Mouse (Mus musculus) brown adipose tissue, adult 24 weeks (tissue): ENCODE measurements around the gene Cbr1. TPM values are rescaled to one million over a fixed set of nuclear protein-coding genes. Genes with fewer than 3 reads are reported as not detected.

Experiments used
- H3K27ac ChIP-seq: fragments of 200-500 bp; replicated peaks from 2 replicates; pipeline ENCODE4 v1.5.1; 2012; ENCODE audit warnings: low read depth, mild to moderate bottlenecking, low read length
- H3K4me1 ChIP-seq: fragments of 200-500 bp; 2 replicates; pipeline ENCODE4 v1.6.1; 2012; ENCODE audit warnings: low read length, mixed read lengths; ENCODE audit not compliant: control insufficient read depth, insufficient read depth, insufficient read length
- H3K4me3 ChIP-seq: fragments of 200-500 bp; 2 replicates; pipeline ENCODE4 v1.5.1; 2012; ENCODE audit warnings: low read depth, mild to moderate bottlenecking, low read length, moderate library complexity; ENCODE audit not compliant: insufficient read depth
- polyA plus RNA-seq: library from polyadenylated mRNA; stranded (reverse); fragments of >200 nt; gene quantifications from 2 replicates; pipeline ENCODE4 v1.2.4, GENCODE M21; 2012; ENCODE audit not compliant: missing spikeins, insufficient read depth, insufficient read length

Gene Cbr1
- polyA plus RNA-seq = 91.1 and 93.4 TPM in 2 replicates

DNA sequence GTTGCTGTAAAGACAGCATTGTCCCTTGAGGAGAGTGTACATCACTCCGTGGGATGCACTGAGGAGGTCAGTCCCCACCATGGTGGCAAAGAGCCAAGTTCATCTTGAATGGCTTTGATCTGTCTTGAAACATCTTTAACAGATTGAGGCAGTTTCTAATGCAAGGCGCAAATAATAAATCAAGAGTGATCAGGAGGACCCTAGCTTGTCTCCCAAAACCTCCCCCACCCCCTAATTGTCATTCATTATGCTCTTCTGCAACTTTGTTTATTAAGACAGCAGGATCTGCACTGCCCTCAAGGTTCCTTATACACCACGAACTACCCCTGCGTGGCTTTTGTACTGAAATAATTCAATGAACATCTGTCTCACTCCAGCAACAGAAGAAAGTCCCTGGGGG lies at the start of gene Cbr1:
Gene Cbr1, plus strand, starts transcription at position 301 of the 400 bp plus-strand sequence.
- H3K27ac ChIP-seq = peak within 1 kb of the TSS; percentile 97
- peaks cover 4% of the 10 kb centered on the region; the same call in 1 of the 2 replicates for H3K4me1 ChIP-seq
- H3K4me3 ChIP-seq = peak within 1 kb of the TSS; percentile 70

DNA sequence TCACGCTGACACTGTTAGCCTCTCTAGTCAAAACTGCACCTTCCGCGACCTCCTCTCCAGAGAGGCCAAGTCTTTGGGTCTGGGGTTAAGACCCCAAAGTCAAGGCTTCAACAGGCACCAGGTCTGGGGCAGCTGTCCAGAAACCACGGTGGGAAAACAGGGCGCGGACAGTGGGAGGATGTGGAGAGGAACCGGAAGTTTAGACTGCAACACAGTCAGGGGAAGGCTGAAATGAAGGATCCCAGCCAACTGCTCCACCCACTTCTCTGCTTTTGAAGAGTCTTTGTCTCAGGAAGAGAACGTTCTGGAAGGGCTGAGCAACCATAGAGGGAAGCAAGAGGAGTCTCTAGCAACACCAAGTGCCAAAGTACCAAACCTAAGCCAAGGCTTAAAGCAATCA lies 48.0 kb upstream of the Cbr1 start:
- Histone ChIP-seq H3K4me3 (no peak overlapping the region), H3K4me1 (no peaks in the 10 kb centered on the region), H3K27ac (no peak overlapping the region)

DNA sequence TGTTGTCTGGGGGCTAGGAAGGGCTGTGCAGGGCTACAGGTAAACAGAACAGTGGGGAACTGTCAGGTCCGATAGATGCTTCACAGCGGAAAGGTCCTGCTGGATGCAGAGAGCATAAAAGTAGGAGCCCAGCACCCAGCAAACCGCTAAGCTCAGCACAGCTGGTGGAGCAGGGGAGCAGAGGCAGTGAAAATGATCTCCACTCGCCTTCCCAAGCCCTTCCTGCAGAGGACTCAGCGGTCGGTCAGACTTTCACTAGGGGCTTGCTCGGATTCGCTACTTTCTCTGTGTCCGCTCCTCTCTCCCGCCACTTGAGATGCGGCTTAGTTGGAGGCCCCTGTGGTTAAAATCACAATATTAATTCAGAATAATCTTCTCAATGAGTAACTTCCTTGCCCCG lies 47.2 kb upstream of the Cbr1 start:
- no peak overlapping the region for H3K27ac ChIP-seq
- no peaks in the 10 kb centered on the region for H3K4me1 ChIP-seq
- H3K4me3 ChIP-seq = no peak overlapping the region

DNA sequence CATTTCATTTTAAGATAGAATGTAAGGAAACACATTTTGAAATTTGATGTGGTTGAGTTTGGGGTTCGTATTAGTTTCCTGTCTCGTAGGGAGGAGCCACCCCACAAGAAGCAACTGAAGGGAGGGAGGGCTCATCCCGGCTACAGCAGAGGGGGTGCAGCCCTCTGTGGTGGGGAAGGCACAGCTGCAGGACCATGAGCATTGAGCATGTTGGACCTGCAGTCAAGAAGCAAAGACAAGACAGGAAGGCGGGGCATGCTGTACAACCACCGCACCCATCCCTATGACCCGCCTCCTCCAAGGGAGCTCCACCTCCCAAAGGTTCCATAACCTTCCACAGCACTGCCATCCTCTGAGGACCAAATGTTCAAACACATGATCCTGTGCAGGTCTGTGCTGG lies 33.3 kb upstream of the Cbr1 start:
- Histone ChIP-seq H3K27ac (no peak overlapping the region), H3K4me1 (no peaks in the 10 kb centered on the region), H3K4me3 (no peak overlapping the region)

DNA sequence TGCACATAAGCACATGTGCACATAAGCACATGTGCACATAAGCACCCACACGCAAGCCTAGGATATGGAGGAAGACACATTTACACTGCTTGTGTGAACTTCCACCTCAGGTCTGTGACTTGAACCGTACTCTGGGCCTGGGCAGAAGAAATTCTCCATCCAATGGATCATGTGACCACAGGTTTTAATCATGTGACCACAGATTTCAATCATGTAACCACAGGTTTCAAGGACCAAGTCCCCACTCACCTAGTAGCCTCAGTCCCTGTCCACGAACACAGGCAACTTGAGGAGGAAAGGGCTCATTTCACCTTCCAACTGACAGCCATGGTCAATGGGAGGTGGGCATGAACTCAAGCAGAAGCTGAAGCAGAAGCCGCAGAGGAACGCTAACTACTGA lies 32.2 kb upstream of the Cbr1 start:
- Histone ChIP-seq H3K4me3 (no peak overlapping the region), H3K4me1 (no peaks in the 10 kb centered on the region), H3K27ac (no peak overlapping the region)

DNA sequence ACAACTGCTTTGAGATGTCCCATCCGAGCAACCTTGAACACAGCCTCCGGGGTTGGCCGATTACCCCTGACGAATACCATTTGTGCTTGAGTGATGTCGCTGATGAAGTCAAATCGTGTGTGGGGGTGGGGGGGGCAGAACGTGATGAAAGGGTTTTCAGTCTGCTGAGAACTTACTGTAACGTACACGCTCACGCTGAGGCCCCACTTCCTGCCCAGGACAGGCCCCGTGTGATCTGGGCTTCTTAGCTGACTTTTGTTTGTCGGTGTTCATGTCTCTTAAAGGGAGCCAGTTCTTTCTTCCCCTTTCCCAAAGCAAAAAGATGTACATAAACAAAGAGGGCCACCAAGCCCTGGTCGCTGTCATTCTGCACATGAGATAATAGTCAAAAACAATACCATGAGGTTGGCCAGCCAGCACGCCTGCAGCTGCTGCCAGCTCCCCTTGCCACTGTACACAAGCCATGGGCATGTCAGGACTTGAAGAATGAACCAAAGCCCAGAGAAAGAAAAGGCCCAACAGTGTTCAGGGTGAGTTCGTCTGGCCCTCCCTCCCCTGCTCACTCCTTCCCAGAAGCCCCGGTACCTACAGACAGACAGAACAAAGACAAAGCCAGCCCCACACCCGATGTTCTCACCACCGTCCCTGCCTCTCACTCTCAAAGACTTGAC lies 31.0 kb upstream of the Cbr1 start:
- no peak overlapping the region for H3K4me3 ChIP-seq
- no peaks in the 10 kb centered on the region for H3K4me1 ChIP-seq
- no peak overlapping the region for H3K27ac ChIP-seq

DNA sequence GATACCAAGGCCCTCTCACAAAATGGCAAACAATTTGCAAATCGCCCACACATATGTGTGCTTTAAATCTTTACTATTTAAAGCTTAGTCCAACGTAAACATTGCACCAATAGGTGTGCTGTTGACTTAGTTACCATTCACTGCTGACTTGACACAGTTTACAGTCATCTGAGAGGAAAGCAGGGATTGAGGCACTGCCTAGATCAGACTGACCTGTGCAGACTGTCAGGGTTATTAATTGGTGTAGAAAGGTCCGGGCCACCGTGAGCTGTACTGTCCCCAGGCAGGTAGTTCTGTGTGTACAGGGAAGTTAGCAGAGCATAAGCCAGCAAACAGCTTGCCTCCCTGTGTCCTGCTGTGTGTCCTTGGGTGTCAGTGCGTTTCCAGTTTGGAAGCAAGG lies 30.1 kb upstream of the Cbr1 start:
- Histone ChIP-seq H3K4me1 (no peaks in the 10 kb centered on the region; the same call in 1 of the 2 replicates), H3K4me3 (no peak overlapping the region), H3K27ac (no peak overlapping the region)

DNA sequence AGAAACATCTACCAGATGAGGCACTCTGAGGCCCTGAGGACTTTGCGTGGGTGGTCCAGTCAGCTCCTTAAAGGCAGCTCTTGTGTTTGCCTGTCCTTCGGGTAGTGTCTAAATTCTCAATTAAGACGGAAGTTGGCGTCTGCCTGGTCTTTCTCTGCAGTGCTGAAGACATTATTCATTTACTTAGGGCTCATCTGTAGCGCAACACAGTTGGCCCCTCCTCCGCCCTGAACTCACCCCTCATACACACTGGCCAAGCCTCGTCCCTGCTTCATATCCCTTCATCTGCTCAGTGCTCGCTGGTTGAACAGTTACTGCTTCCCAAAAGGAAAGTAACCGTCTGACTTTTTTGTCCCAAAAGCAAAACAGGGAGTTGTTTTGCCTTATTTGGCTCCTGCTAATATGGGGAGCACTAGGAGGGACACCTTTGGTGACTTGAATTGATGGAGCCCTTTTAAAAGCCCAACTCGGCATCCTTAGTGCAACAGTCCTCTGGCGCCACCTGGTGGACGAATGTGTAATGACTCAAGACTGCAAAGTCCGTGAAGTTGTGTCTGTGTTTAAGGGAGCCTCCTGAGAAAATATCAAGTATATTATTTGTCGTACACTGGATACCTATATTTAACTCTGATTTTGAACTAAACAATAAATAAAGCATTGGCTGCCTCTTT lies 29.1 kb upstream of the Cbr1 start:
- H3K4me1 ChIP-seq = no peaks in the 10 kb centered on the region; the same call in 1 of the 2 replicates
- no peak overlapping the region for H3K4me3 ChIP-seq
- no peak overlapping the region for H3K27ac ChIP-seq

DNA sequence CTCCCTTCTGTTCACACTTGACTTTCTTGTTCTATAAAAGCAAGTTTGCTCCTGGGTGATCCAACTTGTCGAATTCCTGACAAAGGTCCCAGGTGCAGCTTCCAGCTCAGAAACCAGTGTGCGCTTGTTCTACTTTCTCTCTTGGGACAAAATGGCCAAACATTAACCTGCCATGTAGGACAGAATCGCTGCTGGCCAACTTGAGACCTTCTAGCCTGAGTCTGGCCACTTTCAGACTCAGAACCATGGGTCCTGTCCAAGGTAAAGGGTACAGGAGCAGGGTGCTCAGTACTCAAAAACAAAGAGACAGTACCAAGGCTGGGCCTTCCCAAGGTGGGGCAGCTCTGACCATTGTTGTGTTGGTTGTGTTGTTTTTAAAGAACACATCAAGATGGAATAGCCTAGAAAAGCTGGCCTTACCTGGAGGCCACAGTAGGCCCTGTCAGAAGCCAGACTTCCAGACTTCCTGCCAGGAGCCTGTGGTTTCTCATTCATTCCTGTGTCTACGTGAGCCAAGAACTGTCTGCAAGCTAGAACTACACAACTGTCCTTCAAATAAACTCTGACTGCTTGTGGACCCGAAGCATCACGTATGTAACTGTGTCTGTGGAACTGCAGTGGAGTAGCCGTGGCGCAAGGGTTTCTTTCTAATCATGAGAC lies 27.2 kb upstream of the Cbr1 start:
- H3K4me1 ChIP-seq = no peaks in the 10 kb centered on the region; the same call in 1 of the 2 replicates
- no peak overlapping the region for H3K4me3 ChIP-seq
- no peak overlapping the region for H3K27ac ChIP-seq

DNA sequence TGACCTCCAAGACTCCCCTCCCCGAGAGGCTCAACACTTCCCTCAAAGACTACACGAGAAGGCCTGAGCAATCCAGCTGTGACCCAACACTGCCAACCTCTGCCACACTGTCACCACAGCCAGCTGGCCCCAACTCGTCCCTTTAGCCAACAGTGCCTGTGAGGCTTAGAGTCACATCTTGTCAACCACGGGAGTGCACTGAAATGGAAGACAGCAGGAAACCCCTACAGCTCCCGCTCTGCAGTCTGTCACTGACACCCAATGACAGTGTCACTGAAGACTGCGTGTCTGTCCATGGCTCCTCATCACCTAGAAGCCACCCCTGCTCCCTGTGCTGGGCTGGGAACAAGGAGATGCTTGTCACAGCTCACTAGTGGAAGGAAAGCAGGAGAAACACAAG lies 24.5 kb upstream of the Cbr1 start:
- H3K4me1 ChIP-seq = no peaks in the 10 kb centered on the region; the same call in 1 of the 2 replicates
- no peak overlapping the region for H3K4me3 ChIP-seq
- H3K27ac ChIP-seq = peak overlapping the region; percentile 46; the same call in 1 of the 2 replicates

DNA sequence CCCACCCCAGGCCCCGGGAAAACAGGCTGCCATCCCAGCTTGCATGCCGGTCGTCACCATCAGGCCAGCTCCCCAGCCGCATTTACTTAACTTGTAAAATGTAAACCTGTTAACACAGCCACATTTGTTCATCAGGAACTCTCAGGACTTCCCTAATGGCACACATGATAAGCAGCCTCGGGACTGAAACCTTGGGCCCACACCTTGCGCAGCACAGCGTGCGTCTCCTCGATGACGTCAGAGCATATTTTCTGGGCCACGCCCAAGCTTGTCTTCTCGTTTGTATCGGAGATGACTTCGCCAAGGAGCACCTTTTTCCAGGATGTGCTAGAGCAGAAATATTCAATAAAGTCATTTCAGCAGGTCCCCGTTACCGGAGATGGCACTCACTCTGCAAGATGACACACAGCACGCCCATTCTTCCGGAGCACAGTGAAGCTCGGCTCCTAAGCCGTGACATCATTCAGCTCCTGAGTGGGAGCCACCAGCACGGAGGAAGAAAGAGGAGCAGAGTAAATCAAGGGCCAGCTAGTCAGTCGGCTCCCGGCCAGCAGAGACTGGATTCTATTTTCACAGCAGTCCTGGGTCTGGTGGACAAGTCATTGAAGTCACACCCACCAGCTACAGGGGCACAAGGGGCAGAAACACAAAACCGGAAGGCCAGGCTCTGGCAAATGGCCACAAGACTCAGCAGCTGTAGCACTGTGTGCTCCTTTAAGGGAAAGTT lies 20.5 kb upstream of the Cbr1 start:
- no peaks in the 10 kb centered on the region; the same call in 1 of the 2 replicates for H3K4me1 ChIP-seq
- no peak overlapping the region for H3K27ac ChIP-seq
- no peak overlapping the region for H3K4me3 ChIP-seq

DNA sequence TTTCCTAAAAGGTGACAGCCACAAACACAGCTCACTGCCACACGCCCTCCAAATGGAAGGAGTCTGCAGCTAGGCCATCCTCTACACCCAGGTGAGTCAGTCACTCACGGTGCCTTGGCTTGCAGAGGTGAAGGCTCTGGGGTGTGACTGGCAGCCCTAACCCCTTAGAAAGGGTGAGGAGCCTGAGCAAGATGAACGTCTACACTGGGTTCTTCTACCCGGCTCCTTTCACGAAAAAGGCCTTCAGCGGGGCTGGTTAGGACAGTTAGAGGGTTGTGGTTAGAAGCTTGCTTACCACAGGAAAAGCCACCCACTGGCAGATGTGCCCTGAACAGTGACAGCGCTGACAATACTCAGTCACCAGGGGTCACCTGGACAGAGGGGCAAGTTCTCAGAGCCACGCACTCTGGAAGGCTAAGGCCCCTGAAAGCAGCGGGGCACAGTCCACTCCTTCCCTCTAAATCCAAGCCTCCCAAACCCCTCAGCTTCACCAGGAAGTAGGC lies 19.9 kb upstream of the Cbr1 start:
- H3K27ac ChIP-seq = no peak overlapping the region
- H3K4me1 ChIP-seq = no peaks in the 10 kb centered on the region
- no peak overlapping the region for H3K4me3 ChIP-seq

DNA sequence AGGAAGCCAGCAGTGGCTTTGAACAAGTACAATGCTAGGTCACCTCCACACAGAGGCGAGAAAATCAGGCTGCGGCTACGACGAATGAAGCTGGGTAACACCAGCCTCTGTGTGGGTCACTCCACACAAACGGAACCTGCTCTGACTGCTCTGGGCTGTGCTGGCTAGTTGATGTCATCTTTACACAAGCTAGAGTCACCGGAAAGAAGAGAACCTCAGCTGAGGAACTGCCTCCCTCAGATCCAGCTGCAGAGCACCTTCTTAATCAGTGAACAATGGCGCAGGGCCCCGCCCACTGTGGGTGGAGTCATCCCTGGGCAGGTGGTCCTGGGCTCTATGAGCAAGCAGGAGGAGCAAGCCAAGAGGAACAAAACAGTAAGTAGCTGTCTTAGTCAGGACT lies 19.3 kb upstream of the Cbr1 start:
- H3K4me3 ChIP-seq = no peak overlapping the region
- H3K27ac ChIP-seq = no peak overlapping the region
- no peaks in the 10 kb centered on the region for H3K4me1 ChIP-seq

DNA sequence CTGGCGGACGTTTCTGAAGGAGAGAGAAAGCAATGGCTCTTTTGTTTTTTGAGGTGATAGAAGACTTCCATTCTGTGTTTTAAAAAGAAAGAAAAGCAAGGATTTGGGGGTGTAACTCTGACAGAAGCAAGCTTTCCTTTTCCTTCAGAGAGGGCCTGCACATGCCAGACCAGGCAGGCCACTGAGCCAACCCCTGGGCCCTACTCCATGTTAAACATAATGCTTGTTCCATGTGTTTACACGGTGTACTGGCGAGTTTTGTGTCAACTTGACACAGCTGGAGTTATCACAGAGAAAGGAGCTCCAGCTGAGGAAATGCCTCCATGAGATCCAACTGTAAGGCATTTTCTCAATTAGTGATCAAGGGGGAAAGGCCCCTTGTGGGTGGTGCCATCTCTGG lies 17.4 kb upstream of the Cbr1 start:
- no peak overlapping the region for H3K4me3 ChIP-seq
- no peak overlapping the region for H3K27ac ChIP-seq
- H3K4me1 ChIP-seq = peaks cover 3% of the 10 kb centered on the region; the same call in 1 of the 2 replicates

DNA sequence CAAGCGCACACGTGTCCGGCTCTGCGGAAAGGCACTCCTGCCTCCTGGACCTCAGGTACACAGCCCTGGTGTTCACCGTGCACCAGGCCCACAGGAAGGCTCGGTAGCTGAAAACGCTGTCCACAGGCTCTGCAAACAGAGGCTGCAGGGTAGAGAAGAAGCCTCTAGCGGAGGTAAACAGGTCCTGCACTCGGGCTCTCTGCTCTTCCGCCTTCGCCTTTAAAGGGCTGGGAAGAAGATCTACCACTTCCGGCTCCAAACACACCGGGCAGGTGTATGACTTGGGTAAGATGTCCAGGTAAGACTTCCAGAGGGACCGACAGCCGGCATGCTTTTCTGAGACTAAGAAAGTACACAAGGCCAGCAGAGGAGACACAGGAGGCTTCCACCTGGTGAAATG lies 14.7 kb upstream of the Cbr1 start:
- H3K4me1 ChIP-seq = peaks cover 4% of the 10 kb centered on the region; the same call in 1 of the 2 replicates
- no peak overlapping the region for H3K4me3 ChIP-seq
- H3K27ac ChIP-seq = no peak overlapping the region
